Mouse (Mus musculus) mouse embryonic stem cell (cell line): ENCODE measurements around the gene Ache.

Experiments
- in situ Hi-C, 2 experiments: fragments of 300-500 bp; cut with MboI; formaldehyde crosslinking; loops; 1 replicate in 1 of 2; 3 replicates in 1 of 2; pipeline ENCODE4 v1.14.3; 2019 to 2020; ENCODE audit warnings: low sequenced_read_pairs in 2 of 2, low pct_unique_long_range_greater_than_20kb in 1 of 2, mixed read lengths in 1 of 2; ENCODE audit not compliant: unreplicated experiment in 1 of 2

Gene Ache

DNA sequence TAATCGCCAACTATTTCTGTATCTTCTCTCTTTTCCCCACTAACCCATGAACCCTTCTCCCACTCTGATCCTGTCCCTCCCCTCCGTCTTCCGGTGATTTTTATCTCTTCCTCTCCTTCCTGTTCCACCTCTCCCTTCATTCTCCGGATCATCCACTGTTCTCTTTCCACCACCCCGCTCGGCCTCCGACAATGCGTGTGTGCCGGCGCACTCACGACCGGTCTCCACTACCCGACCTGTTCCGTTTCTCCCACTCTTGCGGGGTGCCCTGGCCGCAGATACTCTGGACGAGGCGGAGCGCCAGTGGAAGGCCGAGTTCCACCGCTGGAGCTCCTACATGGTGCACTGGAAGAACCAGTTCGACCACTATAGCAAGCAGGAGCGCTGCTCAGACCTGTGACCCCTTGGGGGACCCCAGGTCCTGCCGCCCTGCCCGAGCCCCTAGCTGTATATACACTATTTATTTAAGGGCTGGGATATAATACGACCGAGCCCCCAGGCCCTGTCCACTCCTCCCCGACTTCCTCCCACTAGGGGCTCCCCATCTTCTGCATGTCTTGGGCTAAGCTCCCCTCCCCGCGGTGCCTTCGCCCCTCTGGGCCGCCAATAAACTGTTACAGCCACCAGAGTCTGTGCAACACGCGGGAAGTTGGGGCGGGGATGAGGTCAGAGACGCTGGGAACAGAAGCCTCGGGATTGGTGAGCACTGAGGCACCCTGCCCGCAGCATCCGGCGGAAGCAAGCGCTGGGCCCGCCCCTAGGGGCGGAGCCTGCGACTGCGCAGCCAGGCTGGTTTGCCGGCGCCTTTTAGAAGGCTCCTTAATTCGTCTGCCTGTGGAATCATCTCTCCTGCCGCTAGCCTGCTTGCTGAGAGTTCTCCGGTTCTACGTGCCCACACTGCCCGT is 6.8 kb downstream of the Ache start, which contains the start of gene Ufsp1:
Gene Ufsp1, plus strand, starts transcription at position 791 of the 905 bp plus-strand sequence.
- in situ Hi-C loops, result no loop called here

DNA sequence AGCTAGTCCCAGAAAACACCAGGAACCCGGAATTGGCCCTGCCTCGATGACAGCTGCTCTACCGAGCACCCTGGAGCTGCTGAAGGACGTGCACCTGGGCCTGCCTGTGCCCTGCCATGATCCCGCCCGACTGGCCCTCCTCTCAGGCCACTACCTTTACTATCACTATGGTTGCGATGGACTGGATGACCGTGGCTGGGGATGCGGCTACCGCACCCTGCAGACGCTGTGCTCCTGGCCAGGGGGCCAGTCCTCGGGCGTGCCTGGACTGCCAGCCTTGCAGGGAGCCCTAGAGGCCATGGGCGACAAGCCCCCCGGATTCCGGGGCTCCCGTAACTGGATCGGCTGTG is 7.4 kb downstream of the Ache start:
- in situ Hi-C loops, result no loop called here

DNA sequence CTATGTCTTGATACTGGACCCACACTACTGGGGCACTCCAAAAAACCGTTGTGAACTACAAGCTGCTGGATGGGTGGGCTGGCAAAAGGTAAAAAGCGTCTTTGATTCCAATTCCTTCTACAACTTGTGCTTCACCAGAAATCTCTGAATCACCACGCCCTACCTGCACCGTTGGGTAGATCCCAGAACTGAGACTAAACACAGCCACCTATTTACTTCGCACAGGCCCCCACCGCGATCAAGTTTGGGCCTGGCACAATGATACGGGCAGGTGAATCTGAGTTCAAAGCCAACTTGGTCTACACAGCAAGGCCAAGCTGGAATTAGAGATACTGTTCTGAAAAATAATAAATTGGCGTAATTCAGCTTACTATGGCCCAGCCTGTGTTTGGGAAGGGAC is 8.0 kb downstream of the Ache start:
- in situ Hi-C loops, result no loop called here

DNA sequence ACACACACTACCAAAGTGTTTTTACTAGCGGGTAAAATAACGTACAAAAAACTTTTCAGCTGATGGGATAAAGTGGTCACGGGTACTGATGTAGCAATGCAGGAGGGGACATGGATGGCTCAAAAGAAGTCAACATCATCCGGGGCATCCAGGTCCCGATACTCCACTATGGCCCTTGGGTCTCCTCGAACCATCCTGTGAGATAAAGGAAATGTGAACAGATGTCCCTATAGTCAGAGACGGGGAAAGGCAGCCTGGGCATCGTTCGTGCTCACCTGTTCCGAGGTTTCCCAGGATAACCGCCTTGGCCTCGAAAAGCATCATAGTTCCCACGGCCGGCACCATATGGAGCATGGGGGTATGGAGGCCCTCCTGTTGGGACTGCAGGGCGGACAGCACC is 8.4 kb downstream of the Ache start:
- in situ Hi-C loops, result no loop called here

DNA sequence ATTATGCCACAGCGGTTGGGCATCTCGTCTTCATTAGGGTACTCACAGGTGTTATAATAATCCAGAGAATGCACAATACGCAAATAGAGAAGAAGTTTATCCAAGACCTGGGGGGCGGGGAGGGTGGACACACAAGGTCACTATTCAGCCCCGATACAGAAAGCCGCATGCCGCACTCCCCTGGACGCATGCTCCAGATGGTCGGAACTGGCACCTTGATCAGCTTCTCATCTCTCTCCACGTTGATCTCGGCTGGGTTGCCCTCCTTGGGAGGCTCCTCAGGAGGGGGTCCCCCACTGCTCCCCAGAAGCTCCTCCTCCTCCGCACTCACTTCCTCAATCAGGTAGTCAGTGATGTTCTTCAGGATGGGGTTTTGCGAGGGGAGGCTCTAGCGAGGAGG is 9.8 kb downstream of the Ache start:
- in situ Hi-C loops, result no loop called here

DNA sequence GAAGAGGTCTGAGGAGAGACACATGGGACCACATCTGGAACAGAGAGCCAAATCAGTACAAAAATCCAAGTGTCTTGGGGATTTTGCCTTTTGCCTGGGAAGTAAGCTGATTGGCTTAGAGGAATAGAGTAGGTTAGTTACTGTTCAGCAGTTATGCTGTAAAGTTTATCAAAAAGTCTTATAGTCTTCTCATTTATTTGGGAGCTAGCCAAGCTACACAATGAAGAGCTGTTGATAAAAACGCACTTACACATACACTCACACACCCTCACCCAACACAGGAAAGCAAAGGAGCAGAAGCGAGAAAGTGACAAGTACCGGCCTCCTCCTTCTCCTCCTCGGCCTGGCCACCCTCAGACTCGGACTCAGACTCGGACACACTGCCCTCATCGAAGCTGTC is 11.9 kb downstream of the Ache start:
- in situ Hi-C loops, result no loop called here

DNA sequence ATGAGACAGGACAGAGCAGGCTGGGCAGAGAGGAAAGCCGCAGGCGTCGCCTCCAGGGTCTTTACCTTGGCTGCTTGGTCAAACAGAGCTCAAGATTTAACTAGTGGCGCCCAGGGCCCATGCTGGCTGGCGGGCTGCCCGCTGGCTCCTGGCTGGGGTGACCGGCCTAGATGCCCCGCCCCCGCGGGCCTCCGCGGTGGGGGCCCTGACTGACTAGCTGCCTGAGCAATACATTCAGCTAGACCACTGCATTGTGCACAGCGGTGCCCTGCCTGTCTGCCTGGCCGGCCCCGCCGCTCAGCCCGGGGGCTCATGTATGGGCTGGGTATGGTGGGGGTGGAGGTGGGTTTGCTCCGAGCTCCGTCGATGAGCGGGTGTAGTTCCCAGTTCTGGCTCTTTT is 13.9 kb downstream of the Ache start:
- in situ Hi-C loops, result no loop called here

DNA sequence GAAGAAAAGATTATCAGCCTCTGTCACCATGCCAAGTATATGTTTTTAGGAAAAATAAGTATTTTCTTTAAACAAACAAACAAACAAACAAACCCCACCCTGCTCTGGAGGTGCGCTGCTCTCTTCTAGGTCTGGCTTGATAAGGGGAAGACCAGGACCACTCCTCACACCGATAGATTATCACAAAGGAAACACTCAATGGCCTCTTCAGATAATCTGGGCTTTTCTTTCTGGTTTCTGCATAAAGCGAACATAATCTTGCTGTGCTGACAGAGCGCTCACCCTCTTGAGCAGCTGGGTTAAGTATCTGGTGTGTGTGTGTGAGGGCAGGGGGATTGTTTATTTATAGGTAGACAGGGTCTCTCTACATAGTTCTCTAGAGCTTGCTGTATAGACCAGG is 16.3 kb downstream of the Ache start:
- in situ Hi-C loops, result no loop called here

DNA sequence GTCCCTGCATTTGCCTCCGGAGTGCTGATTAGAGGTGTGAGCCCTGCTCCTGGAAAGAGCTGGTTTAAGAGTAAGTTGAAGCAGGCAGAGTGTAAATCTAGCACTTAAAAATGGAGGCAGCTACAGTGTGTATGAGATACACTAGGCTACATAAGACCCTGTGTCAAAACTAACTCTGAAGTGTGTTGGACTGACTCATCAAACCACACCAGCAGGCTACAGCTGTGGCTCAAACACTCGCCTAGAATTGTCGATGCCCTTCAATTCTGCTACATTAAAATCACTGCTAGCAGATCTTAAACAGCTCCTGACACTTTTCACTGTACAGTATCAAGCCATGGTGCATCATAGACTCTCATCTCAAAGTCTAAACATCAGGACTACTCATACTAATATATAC is 16.8 kb downstream of the Ache start:
- in situ Hi-C loops, result no loop called here

DNA sequence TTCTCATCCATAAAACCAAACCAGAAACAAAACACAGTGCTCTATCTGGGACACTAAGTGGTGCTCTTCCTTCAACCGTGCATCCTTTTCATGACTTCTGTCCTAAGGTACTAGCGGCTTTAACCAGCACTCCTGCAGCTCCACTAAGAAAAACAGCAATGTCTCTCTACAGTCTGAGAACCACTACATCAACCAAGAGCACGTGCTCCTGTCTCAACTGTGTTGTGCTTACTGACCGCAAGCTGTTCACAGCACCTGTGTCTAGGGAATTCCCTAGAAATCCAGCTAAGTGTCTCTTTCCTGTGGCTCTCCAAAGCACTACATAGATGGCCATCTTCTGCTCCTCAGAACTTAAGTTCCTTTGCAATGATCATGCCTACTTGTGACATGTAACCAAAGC is 17.5 kb downstream of the Ache start:
- in situ Hi-C loops, result no loop called here

DNA sequence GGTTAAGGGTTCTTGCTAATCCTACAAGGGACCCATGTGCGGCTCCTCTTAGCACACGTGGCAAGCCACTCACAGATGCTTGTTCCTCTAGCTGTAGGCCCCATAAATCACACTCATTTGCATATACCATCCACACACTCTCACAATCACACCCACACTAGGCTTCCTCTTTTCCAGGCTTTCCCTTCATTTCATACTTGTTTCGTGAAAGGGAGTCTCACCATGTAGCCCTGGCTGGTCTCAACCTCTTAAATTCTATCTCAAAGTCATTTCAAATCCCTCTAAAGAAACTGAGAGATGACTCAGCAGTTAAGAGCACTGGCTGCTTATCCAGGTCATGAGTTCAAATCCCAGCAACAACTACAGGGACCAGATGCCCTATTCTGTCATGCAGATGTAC is 18.5 kb downstream of the Ache start:
- in situ Hi-C loops, result no loop called here

DNA sequence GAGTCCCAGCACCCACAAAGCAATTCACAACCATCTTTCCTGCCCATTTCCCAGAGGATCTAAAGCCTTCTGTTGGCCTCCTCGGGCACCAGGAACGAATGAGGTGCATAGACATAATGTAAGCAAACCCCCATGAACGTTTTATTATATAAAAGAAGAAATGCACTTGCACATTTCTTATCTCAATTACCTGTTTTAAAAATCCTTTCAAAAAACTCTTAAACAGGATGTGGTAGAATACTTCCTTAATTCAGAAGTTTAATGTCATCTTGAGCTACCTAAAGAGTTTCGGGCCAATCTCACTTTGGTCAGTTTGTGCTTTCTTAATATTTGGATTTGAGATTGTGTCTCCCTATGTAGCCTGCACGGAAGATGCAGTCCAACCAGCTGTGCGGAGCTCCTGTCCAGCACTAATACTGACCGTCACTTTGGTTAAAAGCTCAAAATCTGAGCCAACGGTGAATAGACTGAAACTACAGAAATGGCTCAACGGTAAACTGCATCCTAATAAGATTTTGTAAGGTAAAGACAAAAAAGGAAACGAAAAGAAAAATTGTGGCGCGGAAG is 19.2 kb downstream of the Ache start:
- in situ Hi-C loops, result no loop called here

DNA sequence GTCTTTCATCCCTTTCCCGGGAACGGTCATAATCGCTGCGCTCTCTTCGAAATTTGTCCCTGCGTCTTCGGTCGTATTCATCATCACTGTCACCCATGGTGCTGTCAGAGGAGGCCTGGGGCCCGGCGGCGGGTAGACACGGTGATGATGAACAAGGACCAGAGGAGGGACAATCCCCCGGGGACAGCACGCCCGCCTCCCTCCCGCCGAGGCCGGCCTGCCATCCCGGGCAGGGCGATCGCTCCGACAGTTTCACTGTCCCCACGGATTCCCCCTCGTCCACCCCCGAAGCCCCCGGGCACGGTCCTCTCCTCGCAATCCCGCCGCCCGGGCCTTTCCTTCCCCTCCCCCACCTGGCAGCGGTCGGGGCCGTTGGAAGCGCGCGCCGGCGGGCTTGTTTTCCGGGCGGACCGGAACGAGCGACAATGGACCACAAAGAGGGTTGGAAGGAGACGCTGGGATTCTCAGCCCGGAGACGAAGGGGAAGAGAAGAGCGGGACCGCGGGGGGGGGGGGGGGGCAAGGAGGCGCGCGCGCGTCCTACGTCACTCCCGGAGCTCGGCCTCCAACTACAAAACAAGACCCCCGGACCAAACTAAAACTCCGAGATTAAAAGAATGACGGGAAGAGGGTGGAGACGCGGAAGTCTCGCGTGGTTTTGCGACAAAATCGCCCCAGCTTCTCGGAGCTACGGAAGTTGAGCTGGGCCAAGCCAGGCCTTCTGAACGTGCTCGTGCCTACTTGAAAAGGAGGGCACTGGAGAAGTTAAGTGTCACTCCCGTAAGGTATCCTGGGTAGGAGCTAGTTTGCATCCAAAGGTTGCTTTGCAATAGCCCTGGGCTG is 20.0 kb downstream of the Ache start, which contains the start of gene Srrt:
Gene Srrt, minus strand, starts transcription at position 604 of the 842 bp plus-strand sequence.
- in situ Hi-C loops, result no loop called here

DNA sequence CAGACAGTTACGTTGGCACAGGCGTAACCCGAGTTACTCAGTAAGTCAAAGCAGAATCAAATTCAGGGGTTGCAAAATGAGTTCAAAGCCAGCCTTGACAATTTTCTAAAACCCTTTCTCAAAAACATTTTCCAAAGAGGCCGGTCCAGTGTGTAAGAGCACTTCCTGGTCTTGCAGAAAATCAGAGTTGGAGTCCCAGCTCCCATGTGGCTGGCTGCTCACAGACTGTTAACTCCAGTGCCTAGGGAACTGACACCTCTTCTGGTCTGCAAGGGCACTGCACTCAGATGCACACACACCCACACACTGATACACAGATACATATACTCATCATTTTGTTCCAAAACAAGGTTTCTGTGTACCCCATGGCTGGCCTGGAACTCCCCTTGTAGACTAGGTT is 21.0 kb downstream of the Ache start:
- in situ Hi-C loops, result no loop called here

DNA sequence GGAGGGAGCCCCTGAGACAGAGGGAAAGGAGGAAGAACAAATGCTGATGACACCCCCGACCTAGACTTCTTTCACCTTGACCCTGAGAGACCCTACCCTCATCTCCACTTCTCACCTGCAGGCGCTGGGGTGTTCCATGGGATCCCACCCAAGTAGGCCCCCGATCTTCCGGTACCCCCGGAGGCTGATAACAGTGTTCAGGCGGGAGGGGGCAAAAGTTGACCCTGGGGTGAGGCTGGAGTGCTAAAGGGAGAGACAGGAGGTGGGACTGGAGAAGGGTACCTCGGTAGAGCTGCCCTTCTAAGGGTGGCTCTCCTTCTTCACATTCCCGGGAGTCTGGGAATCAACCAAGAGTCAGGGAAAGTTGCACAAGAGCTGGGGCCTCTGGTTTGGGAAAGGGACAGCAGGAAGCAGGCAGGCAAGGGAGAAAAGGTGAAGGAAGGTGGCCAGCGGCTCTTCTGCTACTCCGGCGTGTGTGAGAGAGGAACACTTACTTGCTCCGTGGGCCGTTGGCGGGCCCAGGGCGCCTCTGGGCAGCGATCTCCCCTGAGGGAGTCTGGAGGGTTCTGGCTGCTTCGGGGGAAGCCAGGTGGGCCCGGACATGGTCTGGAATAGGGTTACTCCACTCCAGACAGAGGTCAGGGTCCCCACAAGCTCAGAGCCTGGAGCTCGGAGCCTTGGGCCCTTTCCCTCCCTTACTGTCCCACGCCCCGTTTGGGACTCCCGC is 26.3 kb downstream of the Ache start:
- in situ Hi-C loops, result no loop called here

DNA sequence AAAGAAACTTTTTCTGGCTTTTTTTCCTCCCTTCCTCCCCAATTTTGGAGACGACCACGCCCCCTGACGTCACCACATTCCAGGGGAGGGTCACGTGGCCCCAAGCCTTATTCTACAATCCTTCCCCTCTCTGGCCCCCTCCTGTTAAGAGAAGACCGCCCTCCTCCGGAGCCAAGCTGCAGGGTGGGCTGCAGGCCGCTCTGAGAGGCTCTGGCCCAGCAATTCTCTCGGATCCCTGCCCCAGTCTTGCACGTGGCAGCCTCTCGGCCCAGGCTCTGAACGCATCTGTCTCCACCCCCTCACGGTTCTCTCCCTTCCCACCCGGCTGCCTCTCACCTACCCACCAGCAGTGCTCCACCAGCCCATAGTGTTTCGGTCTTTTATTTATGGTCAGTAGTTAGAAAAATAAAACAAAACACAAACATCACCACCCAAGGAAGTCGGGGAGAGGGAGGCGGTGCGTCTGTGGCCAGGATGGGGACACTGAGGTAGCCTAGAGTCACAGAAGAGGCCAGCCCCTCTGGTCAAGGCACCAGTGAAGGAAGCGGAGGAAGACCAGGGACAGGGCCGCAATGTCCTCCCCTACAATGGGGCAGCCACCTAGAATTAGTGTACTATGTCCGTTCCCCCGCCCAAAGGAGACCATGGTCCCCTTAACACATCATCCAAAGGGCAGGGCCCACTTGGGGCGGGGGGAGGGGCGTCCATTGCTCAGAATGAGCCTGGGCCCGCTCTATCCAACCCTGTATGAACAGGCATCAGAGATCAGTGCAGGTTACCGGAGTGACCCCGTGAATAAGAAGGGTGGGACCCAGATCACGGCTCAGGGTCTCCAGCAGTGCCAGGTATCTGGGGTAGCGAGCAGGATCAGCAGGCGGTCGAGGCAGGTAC is 27.1 kb downstream of the Ache start, which contains the start of gene Trip6:
Gene Trip6, minus strand, starts transcription at position 212 of the 891 bp plus-strand sequence.
- in situ Hi-C loops, result no loop called here

DNA sequence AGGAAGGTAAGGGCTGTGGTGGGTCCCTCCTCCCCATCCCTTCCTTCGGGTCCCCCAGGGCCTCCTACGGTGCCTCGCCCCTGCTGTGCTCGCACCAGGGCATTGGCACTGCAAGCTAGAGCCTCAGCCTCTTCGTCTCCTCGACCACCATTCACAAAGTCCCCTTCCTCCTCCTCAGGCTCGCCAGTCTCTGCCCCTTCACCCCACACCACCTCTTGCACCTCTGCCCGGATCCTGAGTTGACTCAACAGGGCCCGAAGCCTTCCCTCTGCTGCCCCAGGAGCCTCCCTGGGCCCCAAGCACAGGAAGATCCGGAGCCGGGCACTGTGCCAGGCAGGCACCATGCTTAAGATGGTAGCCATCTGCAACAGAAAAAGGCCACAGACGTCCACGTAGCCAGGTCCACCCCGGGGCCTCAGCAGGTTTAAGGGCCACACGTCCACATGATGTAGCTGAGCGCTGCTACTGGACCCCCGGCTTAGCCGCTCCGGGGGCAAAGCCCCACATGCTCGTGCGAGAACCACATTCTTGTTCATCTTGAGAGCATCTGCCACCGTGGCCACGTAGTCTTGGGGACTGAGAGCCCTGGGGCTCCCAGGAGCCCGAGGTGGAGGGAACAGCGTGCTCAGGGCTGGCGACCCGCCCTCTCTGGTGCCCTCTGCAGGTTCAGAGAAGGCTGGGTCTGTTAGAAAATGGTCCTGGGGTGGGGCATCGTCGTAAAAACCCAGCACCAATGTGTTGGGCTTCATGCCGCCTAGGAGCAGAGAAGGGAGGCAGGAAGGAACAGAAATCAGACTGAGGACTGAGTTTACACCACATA is 28.0 kb downstream of the Ache start:
- in situ Hi-C loops, result no loop called here
